Mouse (Mus musculus) urinary bladder, adult 2 months (tissue): ENCODE data around the gene Plbd2. TPM values are rescaled to one million over a fixed set of nuclear protein-coding genes. Genes with fewer than 3 reads are reported as not detected.

ENCODE experiments used
- DNase-seq: peaks from one replicate; pipeline ENCODE4 v3.0.0; 2022; ENCODE audit warnings: low spot score
- polyA plus RNA-seq: library from polyadenylated mRNA; depleted of rRNA; stranded (reverse); fragments of >200 nt; gene quantifications from 2 replicates; pipeline ENCODE4 v1.2.3, GENCODE M21; 2012; rRNA removed

Gene Plbd2
- polyA plus RNA-seq, result 29.2 and 38.3 TPM in 2 replicates

DNA sequence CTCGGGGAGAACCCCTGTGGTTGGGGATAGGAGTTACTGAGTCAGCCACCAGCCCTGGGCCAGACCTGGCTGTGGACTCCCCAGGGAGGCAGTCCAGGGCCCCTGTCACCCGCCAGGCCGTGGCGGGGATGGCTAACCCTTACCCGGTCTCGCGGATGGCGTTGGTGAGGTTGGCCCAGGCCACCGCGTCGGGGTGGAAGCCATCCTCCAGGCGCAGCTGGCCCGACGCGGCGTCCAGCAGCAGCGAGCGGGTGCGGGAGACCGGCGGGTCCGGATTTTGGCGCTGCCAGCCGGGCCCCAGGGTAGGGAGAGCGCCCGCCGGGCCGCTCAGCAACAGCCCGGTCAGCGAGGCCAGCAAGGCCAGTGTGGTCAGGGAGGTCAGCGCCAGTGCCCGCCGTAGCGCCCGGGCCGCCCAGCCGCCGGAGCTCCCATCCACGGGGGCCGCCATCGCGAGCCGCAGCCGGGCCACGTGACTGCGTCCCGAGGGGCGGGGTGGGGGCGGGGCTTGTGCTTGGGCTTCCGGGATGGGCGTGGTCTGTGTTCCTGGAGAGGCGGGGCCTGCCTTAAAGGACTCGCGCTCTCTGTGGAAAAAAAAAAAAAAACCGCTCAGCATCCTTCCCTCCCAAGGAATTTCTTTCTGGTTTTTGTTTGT lies at the start of gene Plbd2:
Gene Plbd2 (minus strand): TSS at position 482 of the 652 bp plus-strand sequence.
- DNase-seq, result peak; percentile 72

GRCm38 (mm10) chr5:120550673-120551072 lies 47.2 kb upstream of the Plbd2 start:
- DNase-seq, result no peak

- no peak for DNase-seq
Observed at GRCm38 (mm10) chr5:120550137-120550536, 46.7 kb upstream of the Plbd2 start.

DNA sequence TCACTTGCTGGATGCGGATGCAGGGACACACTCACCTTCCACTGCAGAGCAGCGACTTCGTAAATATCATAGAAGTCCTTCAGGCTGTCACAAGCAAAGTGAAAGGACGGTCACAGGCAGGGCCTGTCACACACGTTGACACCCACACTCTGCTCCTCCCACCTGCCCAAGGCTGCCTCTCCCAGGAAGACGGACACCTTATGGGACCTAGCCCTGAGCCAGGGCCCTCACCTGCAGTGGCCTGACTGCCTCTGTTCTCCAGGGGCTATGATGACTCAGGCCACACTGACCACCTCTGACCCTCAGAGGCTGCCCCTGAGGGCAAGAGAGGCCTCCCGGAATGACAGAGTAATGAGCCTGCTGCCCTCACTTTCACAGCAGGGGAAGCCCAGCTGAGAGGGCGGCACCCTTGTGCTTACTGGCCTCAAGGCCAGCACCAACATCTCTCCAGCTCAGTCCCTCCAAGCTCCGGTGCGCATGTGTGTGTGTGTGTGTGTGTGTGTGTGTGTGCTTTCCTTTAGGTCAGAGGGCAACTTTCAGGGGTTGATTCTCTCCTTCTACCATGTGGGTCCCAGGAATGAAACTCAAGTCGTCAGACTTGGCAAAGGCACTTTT lies 44.9 kb upstream of the Plbd2 start:
- DNase-seq, result no peak

GRCm38 (mm10) chr5:120536632-120537031 lies 33.2 kb upstream of the Plbd2 start:
- DNase-seq, result no peak

DNA sequence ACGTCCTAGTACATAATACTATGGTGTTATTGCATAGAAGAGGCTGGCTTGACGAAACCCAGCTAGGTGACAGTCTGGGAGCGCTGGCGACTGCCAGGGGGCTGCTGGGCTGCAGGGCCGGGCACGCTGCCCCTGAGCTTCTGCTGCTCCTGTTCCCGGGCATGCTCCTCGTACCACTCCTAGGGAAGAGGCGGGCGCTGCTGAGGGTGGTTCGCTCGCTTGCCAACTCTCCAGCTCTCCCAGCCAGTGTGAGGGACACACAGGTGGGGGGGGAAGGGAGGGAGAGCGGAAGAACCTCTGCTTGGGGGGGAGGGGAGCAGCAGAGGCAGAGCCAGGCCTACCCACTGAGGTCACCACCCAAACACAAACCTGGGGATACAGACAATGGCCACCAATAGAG lies 32.6 kb upstream of the Plbd2 start:
- no peak for DNase-seq

- no peak for DNase-seq
Observed at GRCm38 (mm10) chr5:120534686-120535075, 31.3 kb upstream of the Plbd2 start.

GRCm38 (mm10) chr5:120534071-120534685 lies 30.8 kb upstream of the Plbd2 start:
- DNase-seq, result no peak

GRCm38 (mm10) chr5:120531631-120532030 lies 28.2 kb upstream of the Plbd2 start:
- no peak for DNase-seq

GRCm38 (mm10) chr5:120527296-120527964 lies 24.0 kb upstream of the Plbd2 start:
- no peak for DNase-seq

DNA sequence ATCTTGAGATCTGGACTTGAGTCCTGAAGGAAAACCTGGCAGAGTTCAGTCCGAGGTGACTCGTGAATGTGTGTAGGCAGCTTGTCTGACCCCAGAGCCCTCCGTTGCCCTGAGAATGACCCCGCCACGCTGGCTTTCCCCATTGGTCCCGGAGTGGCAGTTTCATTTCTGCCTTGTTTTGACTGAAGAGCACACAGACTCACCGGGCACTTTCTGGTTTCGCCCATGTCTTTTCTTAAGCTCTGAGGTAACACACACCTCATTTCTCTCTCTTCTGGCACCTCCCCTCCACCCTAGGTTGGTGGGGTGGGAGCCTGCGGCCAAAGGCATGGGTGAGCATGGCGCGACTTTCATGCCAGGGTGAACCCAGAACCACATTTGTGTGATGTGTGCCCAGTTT lies 22.9 kb upstream of the Plbd2 start:
- DNase-seq, result no peak

DNA sequence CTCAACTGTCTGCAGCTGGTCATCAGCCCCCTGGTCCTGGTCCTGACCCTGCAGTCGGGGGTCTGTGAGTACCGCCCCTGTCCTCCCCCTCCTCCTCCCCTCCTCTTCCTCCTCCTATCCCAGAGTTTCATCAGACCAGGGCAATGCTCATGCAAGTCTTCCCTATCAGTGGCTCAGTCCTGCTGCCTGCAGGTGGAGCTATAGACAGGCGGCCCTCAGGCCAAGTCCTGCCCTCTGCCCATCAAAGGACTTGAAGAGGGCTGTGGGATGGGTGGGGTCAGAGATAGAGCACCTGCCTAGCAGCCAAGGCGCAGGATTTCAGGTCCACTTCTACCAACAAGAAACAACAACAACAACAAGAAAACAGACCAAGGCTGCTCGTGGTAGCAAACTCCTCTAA lies 22.3 kb upstream of the Plbd2 start:
- DNase-seq, result no peak

- no peak for DNase-seq
Observed at GRCm38 (mm10) chr5:120524736-120525135, 21.3 kb upstream of the Plbd2 start.

DNA sequence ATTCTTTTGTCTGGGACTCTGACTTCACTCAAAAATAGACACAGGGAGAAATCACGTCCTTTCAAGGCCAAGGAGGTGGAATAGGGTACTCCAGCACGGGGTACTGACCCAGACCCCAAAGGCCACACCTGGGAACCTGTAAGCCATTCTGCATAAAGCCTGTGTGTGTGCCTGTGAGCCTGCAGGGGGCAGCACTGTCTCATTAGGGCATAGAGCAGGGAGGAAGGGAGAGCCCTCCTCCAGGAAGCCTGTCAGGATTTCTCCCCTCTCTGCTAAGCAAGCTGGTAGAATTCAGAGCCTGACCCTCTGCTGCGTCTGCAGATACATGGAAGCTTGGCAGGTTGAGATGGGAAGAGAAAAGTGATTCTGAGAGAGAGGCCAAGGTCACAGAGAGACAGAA lies 19.2 kb upstream of the Plbd2 start:
- no peak for DNase-seq

GRCm38 (mm10) chr5:120517552-120517951 lies 14.1 kb upstream of the Plbd2 start:
- no peak for DNase-seq

GRCm38 (mm10) chr5:120516221-120516984 lies 13.0 kb upstream of the Plbd2 start:
- no peak for DNase-seq

DNA sequence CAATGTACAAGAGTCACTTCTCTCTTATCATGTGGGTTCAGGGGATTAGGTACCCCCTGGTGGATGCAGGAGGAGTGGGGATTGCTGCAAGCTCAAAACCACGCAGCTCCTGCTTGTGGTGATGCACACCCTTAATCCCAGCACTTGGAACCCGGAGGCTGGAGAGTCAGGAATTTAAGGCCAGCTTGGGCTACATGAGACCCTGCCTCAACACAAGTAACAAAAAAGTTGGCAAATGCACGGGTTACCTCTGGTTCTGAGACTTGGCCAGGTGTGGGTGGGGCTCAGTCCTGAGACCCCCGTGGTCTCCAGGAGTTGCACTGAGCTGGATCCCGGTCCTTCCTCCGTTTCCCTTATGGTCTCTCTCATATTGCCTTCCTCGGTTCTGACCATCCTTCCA lies 12.0 kb upstream of the Plbd2 start:
- no peak for DNase-seq

DNA sequence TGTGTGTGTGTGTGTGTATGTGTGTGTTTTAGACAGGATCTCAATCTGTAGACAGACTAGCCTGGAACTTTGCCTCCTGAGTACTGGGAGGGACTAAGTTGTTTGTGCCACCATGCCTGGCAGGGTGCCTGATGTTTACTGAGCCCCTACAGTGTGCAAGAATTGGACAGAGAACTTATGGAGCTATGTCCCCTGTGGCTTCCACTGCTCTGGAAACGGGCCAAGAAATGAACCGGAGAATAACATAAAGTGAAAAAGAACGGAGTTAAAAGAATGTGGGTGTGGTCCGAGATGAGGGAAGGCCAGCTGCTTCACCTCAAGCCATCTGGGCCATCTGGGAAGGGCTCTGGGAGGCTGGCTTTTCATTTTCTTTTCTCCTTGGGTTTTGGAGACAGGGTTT lies 11.3 kb upstream of the Plbd2 start:
- DNase-seq, result no peak

- DNase-seq, result no peak
Observed at GRCm38 (mm10) chr5:120514031-120514677, 10.7 kb upstream of the Plbd2 start.

GRCm38 (mm10) chr5:120512911-120513555 lies 9.6 kb upstream of the Plbd2 start:
- DNase-seq, result no peak

DNA sequence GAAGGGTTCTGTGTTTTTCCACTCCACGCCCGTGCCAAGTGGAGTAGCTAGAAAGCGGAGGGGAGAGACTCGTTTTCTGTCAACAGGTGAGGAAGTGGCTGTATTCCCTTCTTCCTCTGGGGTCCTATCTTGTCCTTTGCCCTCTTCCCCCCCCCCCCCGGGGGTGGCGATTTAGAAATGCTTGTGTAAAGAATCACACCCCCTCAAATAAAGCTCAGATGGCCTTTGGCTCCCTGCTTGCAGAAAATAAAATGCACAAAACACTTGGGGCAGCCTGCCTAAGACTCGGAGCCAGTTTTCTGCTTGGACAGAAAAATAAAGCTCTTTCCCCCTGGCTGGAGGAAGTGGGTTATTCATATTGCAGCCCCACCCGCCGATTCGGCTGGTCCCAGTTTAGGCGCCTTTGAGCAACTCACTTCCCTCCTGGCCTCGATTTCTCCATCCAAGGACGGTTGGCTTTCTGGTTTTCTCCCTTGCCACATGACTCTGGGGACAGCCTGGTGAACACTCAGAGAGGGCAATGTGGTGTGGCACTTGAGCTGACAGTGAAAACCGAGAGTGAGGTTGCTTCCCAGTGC lies 8.3 kb upstream of the Plbd2 start:
- DNase-seq, result no peak
